Mouse (Mus musculus): ENCODE measurements around the gene Ythdf2. TPM values are rescaled to one million over a fixed set of nuclear protein-coding genes. Genes with fewer than 3 reads are reported as not detected.

Gene Ythdf2
- polyA plus RNA-seq, 1 experiment from 2014 or later, result 158 TPM

DNA sequence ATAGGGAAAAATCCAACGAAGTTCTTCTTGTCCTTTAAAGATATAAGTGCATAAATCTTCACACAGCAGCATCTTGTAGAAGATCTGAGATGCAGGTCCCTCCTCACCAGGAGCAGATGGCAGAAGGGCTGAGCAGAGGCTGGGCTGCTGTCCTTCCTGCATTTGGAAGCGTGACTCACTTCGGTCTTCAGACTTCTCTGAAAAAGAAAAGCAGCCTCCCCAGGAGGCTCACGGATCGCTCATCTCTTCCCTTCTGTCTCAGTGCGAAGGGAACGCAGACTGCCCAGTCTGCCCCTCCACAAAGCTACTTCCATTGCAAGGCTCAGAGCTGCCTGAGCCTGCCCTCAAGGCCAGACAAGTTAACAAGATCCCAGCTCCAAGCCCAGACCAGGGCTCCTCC is 41.2 kb downstream of the Ythdf2 start:
- no peaks in the 10 kb centered on the region for H3K9me3 ChIP-seq (ENCODE audit: control insufficient read depth, low read length)
- DNase-seq (ENCODE audit: low spot score) (no peak), ATAC-seq (replicated peaks; ENCODE audit: low FRiP score) (no peak)
- H3K27me3 ChIP-seq (ENCODE audit: control insufficient read depth, insufficient read depth, low read length), result no peaks in the 10 kb centered on the region
- no peak overlapping the region for H3K4me2 ChIP-seq (ENCODE audit: low read depth, low read length, severe bottlenecking)
- H3K4me3 ChIP-seq (ENCODE audit: low read depth, low read length), result no peak overlapping the region
- H3K9ac ChIP-seq (ENCODE audit: low read length), result no peak overlapping the region
- H3K36me3 ChIP-seq (ENCODE audit: control insufficient read depth, insufficient read depth, low read length), result no peaks in the 10 kb centered on the region
- H3K27ac ChIP-seq (ENCODE audit: low read depth, low read length), result no peak overlapping the region
- WGBS, result 29% methylated on average over 7 of the region's 7 CpGs
- no peaks in the 10 kb centered on the region for H3K4me1 ChIP-seq (replicated peaks; ENCODE audit: control insufficient read depth, insufficient read depth, low read length)

DNA sequence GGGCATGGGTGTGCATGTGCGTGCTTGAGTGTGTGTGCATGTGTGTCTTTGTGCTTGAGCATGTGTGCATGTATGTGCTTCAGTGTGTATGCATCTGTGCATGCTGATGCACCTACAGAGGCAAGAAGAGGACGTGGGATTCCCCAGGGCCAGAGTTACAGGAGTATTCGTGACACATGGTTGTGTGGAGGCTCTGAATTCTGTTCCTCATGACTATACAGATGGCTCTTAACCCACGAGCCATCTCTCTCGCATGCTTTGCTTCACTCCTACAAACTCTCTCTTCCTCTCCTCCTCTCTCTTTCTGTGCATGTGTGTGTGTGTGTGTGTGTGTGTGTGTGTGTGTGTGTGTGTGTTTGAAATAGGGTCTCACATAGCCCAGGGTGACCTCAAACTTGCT is 42.3 kb downstream of the Ythdf2 start:
- Histone ChIP-seq H3K27ac (ENCODE audit: low read depth, low read length) (no peak overlapping the region), H3K4me2 (ENCODE audit: low read depth, low read length, severe bottlenecking) (no peak overlapping the region), H3K4me3 (ENCODE audit: low read depth, low read length) (no peak overlapping the region), H3K4me1 (replicated peaks; ENCODE audit: control insufficient read depth, insufficient read depth, low read length) (no peaks in the 10 kb centered on the region), H3K36me3 (ENCODE audit: control insufficient read depth, insufficient read depth, low read length) (no peaks in the 10 kb centered on the region), H3K9ac (ENCODE audit: low read length) (no peak overlapping the region), H3K9me3 (ENCODE audit: control insufficient read depth, low read length) (no peaks in the 10 kb centered on the region), H3K27me3 (ENCODE audit: control insufficient read depth, insufficient read depth, low read length) (no peaks in the 10 kb centered on the region)
- no peak for ATAC-seq (replicated peaks; ENCODE audit: low FRiP score)
- no peak for DNase-seq (ENCODE audit: low spot score)
- WGBS, result 90% methylated on average over 5 of the region's 5 CpGs

DNA sequence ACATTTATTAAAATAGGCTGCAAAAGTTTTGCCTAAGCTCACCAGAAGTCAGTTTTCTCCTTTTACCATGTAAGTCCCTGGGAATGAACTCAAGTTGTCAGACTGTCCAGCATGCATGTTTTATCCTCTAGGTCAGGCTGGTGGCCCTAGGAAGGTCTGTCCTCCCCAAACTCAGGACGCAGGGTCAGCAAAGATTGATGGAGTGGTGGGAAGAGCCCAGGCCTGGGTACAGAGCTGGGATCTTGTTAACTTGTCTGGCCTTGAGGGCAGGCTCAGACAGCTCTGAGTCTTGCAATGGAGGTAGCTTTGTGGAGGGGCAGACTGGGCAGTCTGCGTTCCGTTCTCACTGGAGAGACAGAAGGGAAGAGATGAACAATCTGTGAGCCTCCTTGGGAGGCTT is 42.8 kb downstream of the Ythdf2 start:
- Histone ChIP-seq H3K27ac (ENCODE audit: low read depth, low read length) (no peak overlapping the region), H3K9me3 (ENCODE audit: control insufficient read depth, low read length) (no peaks in the 10 kb centered on the region), H3K4me2 (ENCODE audit: low read depth, low read length, severe bottlenecking) (no peak overlapping the region), H3K36me3 (ENCODE audit: control insufficient read depth, insufficient read depth, low read length) (no peaks in the 10 kb centered on the region), H3K4me3 (ENCODE audit: low read depth, low read length) (no peak overlapping the region), H3K9ac (ENCODE audit: low read length) (no peak overlapping the region), H3K27me3 (ENCODE audit: control insufficient read depth, insufficient read depth, low read length) (no peaks in the 10 kb centered on the region), H3K4me1 (replicated peaks; ENCODE audit: control insufficient read depth, insufficient read depth, low read length) (no peaks in the 10 kb centered on the region)
- no peak for ATAC-seq (replicated peaks; ENCODE audit: low FRiP score)
- 93% methylated on average over 3 of the region's 3 CpGs for WGBS
- DNase-seq (ENCODE audit: low spot score), result no peak

DNA sequence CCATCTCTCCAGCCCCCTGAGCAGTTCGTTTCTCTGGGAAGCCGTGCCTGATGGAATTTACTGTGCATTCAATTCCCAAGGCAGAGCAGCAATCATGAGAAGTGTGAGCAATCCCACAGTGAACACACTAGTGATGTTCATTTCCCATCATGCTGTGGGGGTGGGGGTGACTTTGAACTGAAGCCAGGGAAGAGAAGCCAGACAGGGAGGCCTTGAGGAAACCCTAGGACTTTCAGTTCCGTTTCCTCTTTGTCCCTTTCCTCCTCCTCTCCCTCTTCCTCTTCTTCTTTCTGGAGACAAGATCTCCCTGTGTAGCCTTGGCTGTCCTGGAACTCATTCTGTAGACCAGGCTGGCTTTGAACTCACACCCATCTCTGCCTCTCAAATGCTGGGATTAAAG is 44.7 kb downstream of the Ythdf2 start:
- Histone ChIP-seq H3K4me1 (replicated peaks; ENCODE audit: control insufficient read depth, insufficient read depth, low read length) (no peaks in the 10 kb centered on the region), H3K27me3 (ENCODE audit: control insufficient read depth, insufficient read depth, low read length) (no peaks in the 10 kb centered on the region), H3K9ac (ENCODE audit: low read length) (no peak overlapping the region), H3K4me2 (ENCODE audit: low read depth, low read length, severe bottlenecking) (no peak overlapping the region), H3K9me3 (ENCODE audit: control insufficient read depth, low read length) (no peaks in the 10 kb centered on the region), H3K27ac (ENCODE audit: low read depth, low read length) (no peak overlapping the region), H3K36me3 (ENCODE audit: control insufficient read depth, insufficient read depth, low read length) (no peaks in the 10 kb centered on the region), H3K4me3 (ENCODE audit: low read depth, low read length) (no peak overlapping the region)
- no peak for ATAC-seq (replicated peaks; ENCODE audit: low FRiP score)
- no peak for DNase-seq (ENCODE audit: low spot score)
- WGBS, result 93% methylated on average over 3 of the region's 3 CpGs

DNA sequence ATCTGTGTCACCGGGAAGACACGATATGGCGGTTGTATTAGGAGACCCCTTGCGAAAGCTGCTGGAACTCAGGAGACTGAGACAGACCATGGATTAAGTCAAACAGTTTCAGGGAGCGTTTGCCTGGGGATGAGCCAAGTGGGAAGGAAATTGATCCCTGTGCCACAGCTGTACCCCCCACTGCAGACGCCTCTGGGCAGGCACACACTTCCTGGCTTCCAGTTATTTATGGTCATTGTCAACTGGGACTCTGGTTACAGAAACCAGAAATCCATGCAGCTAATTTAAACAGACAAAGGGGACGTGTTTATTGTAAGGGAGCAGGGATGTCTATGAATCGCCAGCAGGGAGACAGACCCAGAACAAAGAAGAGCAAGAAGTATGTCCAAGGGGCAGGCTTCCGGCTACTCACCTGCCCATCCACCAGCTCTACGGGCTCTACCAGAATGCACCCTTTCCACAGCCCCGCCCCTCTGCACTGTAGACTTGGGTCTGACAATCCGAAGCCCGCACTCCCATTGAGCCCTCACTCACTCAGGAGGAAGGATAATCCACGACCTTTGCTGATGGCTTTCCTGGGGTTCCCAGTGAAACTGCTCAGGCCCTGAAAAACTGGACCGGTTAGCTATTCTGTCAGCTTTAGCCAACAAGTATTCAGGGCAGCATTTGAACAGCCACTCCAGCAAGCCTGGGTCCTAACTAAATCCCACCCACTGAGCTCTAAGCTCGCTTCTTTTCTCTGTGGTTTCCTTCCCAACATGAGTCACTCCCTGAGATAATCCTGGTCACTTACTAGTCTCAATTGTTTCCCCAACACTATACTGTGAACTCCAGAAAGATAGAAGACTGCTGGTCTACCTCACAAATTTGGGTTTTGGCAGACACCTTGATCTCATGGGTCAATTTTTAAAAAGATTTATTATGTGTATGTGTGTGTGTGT is 45.5 kb downstream of the Ythdf2 start:
- no peaks in the 10 kb centered on the region for H3K36me3 ChIP-seq (ENCODE audit: control insufficient read depth, insufficient read depth, low read length)
- no peaks in the 10 kb centered on the region for H3K27me3 ChIP-seq (ENCODE audit: control insufficient read depth, insufficient read depth, low read length)
- no peaks in the 10 kb centered on the region for H3K4me1 ChIP-seq (replicated peaks; ENCODE audit: control insufficient read depth, insufficient read depth, low read length)
- H3K4me2 ChIP-seq (ENCODE audit: low read depth, low read length, severe bottlenecking), result no peak overlapping the region
- DNase-seq (ENCODE audit: low spot score), result no peak
- no peak overlapping the region for H3K27ac ChIP-seq (ENCODE audit: low read depth, low read length)
- no peak overlapping the region for H3K9ac ChIP-seq (ENCODE audit: low read length)
- no peak for ATAC-seq (replicated peaks; ENCODE audit: low FRiP score)
- H3K9me3 ChIP-seq (ENCODE audit: control insufficient read depth, low read length), result no peaks in the 10 kb centered on the region
- 64% methylated on average over 16 of the region's 16 CpGs for WGBS
- H3K4me3 ChIP-seq (ENCODE audit: low read depth, low read length), result no peak overlapping the region

DNA sequence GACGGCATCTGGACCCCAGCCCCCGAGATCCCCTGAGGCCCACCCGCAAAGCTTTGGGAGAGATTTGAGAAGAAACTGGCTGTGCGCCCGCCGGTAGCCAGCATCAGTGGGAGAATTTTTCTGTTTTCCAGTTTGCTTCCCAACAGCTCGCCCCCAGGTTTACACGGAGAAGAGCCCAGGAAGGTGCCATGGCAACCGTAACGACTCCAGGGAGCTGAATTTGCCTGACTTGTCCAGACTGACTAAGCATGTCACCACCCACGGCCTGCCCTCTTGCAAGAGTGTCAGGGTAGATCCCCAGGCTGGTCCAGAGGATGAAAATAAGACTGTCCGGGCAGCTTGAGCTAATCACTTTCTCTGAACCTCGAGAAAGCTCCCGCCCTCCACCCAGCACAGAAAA is 46.4 kb downstream of the Ythdf2 start:
- H3K4me2 ChIP-seq (ENCODE audit: low read depth, low read length, severe bottlenecking), result no peak overlapping the region
- H3K27ac ChIP-seq (ENCODE audit: low read depth, low read length), result no peak overlapping the region
- H3K9me3 ChIP-seq (ENCODE audit: control insufficient read depth, low read length), result no peaks in the 10 kb centered on the region
- no peak overlapping the region for H3K4me3 ChIP-seq (ENCODE audit: low read depth, low read length)
- no peaks in the 10 kb centered on the region for H3K4me1 ChIP-seq (replicated peaks; ENCODE audit: control insufficient read depth, insufficient read depth, low read length)
- ATAC-seq (replicated peaks; ENCODE audit: low FRiP score) (no peak), DNase-seq (ENCODE audit: low spot score) (no peak)
- no peaks in the 10 kb centered on the region for H3K27me3 ChIP-seq (ENCODE audit: control insufficient read depth, insufficient read depth, low read length)
- H3K36me3 ChIP-seq (ENCODE audit: control insufficient read depth, insufficient read depth, low read length), result no peaks in the 10 kb centered on the region
- H3K9ac ChIP-seq (ENCODE audit: low read length), result no peak overlapping the region
- whole genome bisulfite sequencing, result 71% methylated on average over 14 of the region's 14 CpGs

DNA sequence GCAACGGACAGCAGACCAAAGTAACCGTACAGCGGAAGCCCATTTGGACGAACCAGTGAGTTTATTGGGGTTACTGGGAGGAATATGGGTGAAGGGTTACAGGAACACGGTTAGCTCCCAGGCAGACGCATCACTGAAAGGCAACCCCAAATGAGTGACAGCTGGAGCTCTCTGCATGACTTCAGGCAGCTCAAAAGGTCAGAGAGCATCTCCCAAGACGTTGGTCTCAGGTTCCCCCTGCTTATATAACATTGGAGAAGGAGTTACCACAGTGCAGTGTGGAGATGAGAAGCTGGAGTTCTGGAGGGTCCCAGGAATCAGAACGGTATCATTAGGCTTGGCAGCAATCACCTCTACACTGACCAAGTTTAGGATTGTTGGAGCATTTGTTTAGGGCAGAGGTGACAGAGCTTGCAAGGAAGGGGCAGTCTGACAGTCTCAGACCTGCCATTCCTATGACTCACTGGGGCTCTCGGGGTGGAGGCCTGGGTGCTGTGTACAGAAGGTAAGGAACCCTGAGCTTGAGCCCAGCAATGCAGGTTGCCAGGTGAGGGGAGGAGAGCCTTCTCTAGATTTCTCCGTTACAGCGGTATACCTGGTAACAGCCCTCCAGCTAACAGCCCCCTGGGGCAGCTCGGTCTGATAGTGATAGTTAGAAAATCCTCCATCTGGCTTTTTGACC is 55.0 kb downstream of the Ythdf2 start:
- WGBS, result 65% methylated on average over 12 of the region's 12 CpGs
- DNase-seq (ENCODE audit: low spot score), result no peak
- Histone ChIP-seq H3K27ac (ENCODE audit: low read depth, low read length) (no peak overlapping the region), H3K9me3 (ENCODE audit: control insufficient read depth, low read length) (no peaks in the 10 kb centered on the region), H3K27me3 (ENCODE audit: control insufficient read depth, insufficient read depth, low read length) (no peaks in the 10 kb centered on the region), H3K4me3 (ENCODE audit: low read depth, low read length) (no peak overlapping the region), H3K9ac (ENCODE audit: low read length) (no peak overlapping the region), H3K4me1 (replicated peaks; ENCODE audit: control insufficient read depth, insufficient read depth, low read length) (no peaks in the 10 kb centered on the region), H3K36me3 (ENCODE audit: control insufficient read depth, insufficient read depth, low read length) (no peaks in the 10 kb centered on the region), H3K4me2 (ENCODE audit: low read depth, low read length, severe bottlenecking) (no peak overlapping the region)
- no peak for ATAC-seq (replicated peaks; ENCODE audit: low FRiP score)

DNA sequence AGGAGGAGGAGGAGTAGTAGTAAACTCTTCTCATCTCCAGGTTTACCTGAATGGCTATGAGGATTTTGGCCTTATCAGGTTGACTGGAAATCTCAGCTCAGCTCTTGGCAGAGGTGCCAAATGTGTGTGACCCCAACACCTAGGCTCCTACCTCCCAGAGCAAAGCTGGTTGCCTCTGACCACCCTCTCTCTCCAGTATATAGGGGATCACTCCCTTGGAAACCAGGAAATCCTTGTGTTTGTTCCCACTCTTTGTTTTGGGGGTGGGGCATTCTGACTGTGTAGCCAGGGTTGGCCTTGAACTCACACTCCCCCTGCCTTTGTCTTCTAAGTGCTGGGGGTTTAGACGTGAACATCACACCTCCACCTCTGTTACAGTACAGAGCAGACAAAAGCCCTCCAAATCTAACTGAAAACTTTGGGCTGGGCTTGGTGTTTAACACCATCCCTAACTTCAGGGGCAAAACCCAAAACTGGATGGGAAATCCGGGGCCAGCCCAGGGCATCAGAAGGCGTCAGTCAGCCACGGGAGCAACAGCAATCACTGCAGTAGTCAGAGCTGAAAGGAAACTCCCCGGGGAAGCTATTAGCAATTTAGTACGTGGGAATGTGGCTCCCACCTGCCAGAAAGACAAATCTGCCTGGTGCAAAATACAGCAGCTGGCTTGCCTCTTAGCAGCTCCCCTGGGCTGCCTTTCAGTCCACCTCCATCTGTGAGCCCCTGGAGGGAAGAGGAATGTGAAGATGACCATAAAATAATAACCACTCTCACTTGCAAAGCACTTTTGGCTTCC is 57.0 kb downstream of the Ythdf2 start:
- no peak overlapping the region for H3K4me2 ChIP-seq (ENCODE audit: low read depth, low read length, severe bottlenecking)
- no peaks in the 10 kb centered on the region for H3K9me3 ChIP-seq (ENCODE audit: control insufficient read depth, low read length)
- no peak overlapping the region for H3K4me3 ChIP-seq (ENCODE audit: low read depth, low read length)
- no peaks in the 10 kb centered on the region for H3K36me3 ChIP-seq (ENCODE audit: control insufficient read depth, insufficient read depth, low read length)
- H3K4me1 ChIP-seq (replicated peaks; ENCODE audit: control insufficient read depth, insufficient read depth, low read length), result no peaks in the 10 kb centered on the region
- no peak overlapping the region for H3K9ac ChIP-seq (ENCODE audit: low read length)
- DNase-seq (ENCODE audit: low spot score) (peak; percentile 49), ATAC-seq (replicated peaks; ENCODE audit: low FRiP score) (no peak)
- WGBS, result 6% methylated on average over 6 of the region's 6 CpGs
- H3K27ac ChIP-seq (ENCODE audit: low read depth, low read length), result no peak overlapping the region
- H3K27me3 ChIP-seq (ENCODE audit: control insufficient read depth, insufficient read depth, low read length), result no peaks in the 10 kb centered on the region
